Mouse (Mus musculus): ENCODE data around the gene Eif4a3. TPM values are rescaled to one million over a fixed set of nuclear protein-coding genes. Genes with fewer than 3 reads are reported as not detected.

The Eif4a3 gene
- total and polyA plus RNA-seq, 3 experiments, result 427 to 608 (median 521) TPM

GRCm38 (mm10) chr11:119330592-119330991 is 30.7 kb upstream of the Eif4a3 start:
- no peak for DNase-seq (ENCODE audit: low read depth, low spot score)
- Histone ChIP-seq H3K27ac (ENCODE audit: control insufficient read depth, low read depth, low read length) (no peak overlapping the region), H3K4me3 (ENCODE audit: control insufficient read depth in 1 of 2, insufficient read depth in 1 of 2, low read depth in 2 of 2, low read length in 2 of 2) (no peak overlapping the region), H3K4me1 (ENCODE audit: control insufficient read depth in 1 of 2, insufficient read depth in 2 of 2, low read length in 2 of 2) (no peaks in the 10 kb centered on the region), H3K9me3 (replicated peaks; ENCODE audit: insufficient read depth, low read length) (no peaks in the 10 kb centered on the region), H3K79me2 (ENCODE audit: control insufficient read depth, insufficient read depth, low read length, poor library complexity) (no peaks in the 10 kb centered on the region), H3K36me3 (ENCODE audit: control insufficient read depth in 1 of 2, insufficient read depth in 2 of 2, low read length in 2 of 2) (no peaks in the 10 kb centered on the region), H3K27me3 (ENCODE audit: control insufficient read depth in 1 of 2, insufficient read depth in 2 of 2, low read length in 2 of 2) (peaks cover 14 to 15% of the 10 kb centered on the region in 2 experiments), H3K9ac (ENCODE audit: control insufficient read depth, low read depth, low read length, poor library complexity, severe bottlenecking) (no peak overlapping the region)
- TF ChIP-seq MYC (IDR thresholded peaks at IDR 0.05; ENCODE audit: low read depth, low read length) (no peak), ZNF384 (IDR thresholded peaks at IDR 0.05; ENCODE audit: low read depth, low read length) (no peak), MAFK (IDR thresholded peaks at IDR 0.05; ENCODE audit: borderline replicate concordance, low read depth, low read length) (no peak), JUND (IDR thresholded peaks at IDR 0.05; ENCODE audit: low read depth, low read length) (no peak), ZC3H11A (IDR thresholded peaks at IDR 0.05; ENCODE audit: low read depth, low read length) (no peak), CHD1 (IDR thresholded peaks at IDR 0.05; ENCODE audit: low read depth, low read length) (no peak), SMC3 (IDR thresholded peaks at IDR 0.05; ENCODE audit: low read depth, low read length) (no peak), MXI1 (IDR thresholded peaks at IDR 0.05; ENCODE audit: low read depth, low read length) (no peak), MYB (IDR thresholded peaks at IDR 0.05; ENCODE audit: low read depth, low read length) (no peak), NRF1 (IDR thresholded peaks at IDR 0.05; ENCODE audit: insufficient read depth, low read depth, low read length, poor library complexity, severe bottlenecking) (no peak), UBTF (IDR thresholded peaks at IDR 0.05; ENCODE audit: borderline replicate concordance, insufficient read depth, low read depth, low read length) (no peak), ZKSCAN1 (IDR thresholded peaks at IDR 0.05; ENCODE audit: low read depth, low read length) (no peak), POLR2AphosphoS5 (IDR thresholded peaks at IDR 0.05; ENCODE audit: borderline replicate concordance, low read depth, low read length) (no peak), EP300 (IDR thresholded peaks at IDR 0.05; ENCODE audit: low read depth in 1 of 2, low read length in 2 of 2) (no peak), NELFE (IDR thresholded peaks at IDR 0.05; ENCODE audit: low read depth, low read length) (no peak), RAD21 (IDR thresholded peaks at IDR 0.05; ENCODE audit: low read depth, low read length) (no peak), TCF12 (IDR thresholded peaks at IDR 0.05; ENCODE audit: low read depth, low read length) (no peak), E2F4 (IDR thresholded peaks at IDR 0.05; ENCODE audit: borderline replicate concordance, low read depth, low read length) (no peak), POLR2AphosphoS2 (IDR thresholded peaks at IDR 0.05; ENCODE audit: low read length) (no peak), HCFC1 (IDR thresholded peaks at IDR 0.05; ENCODE audit: low read depth, low read length) (no peak)

GRCm38 (mm10) chr11:119325068-119325467 is 25.2 kb upstream of the Eif4a3 start:
- Histone ChIP-seq H3K9me3 (replicated peaks; ENCODE audit: insufficient read depth, low read length) (no peaks in the 10 kb centered on the region), H3K27ac (ENCODE audit: control insufficient read depth, low read depth, low read length) (no peak overlapping the region), H3K36me3 (ENCODE audit: control insufficient read depth in 1 of 2, insufficient read depth in 2 of 2, low read length in 2 of 2) (no peaks in the 10 kb centered on the region), H3K4me3 (ENCODE audit: control insufficient read depth in 1 of 2, insufficient read depth in 1 of 2, low read depth in 2 of 2, low read length in 2 of 2) (no peak overlapping the region), H3K4me1 (ENCODE audit: control insufficient read depth in 1 of 2, insufficient read depth in 2 of 2, low read length in 2 of 2) (no peaks in the 10 kb centered on the region), H3K27me3 (ENCODE audit: control insufficient read depth in 1 of 2, insufficient read depth in 2 of 2, low read length in 2 of 2) (peaks cover 3 to 5% of the 10 kb centered on the region in 2 experiments; a peak in 3 of 4 replicates), H3K9ac (ENCODE audit: control insufficient read depth, low read depth, low read length, poor library complexity, severe bottlenecking) (no peak overlapping the region), H3K79me2 (ENCODE audit: control insufficient read depth, insufficient read depth, low read length, poor library complexity) (no peaks in the 10 kb centered on the region)
- DNase-seq (ENCODE audit: low read depth, low spot score), result peak; percentile 43
- TF ChIP-seq SMC3 (IDR thresholded peaks at IDR 0.05; ENCODE audit: low read depth, low read length), result peak; percentile 34
- TF ChIP-seq KAT2A (conservative IDR thresholded peaks at IDR 0.05; ENCODE audit: low read depth, low read length), result no peak
- peak; percentile 59 to 74 (median 63) for TF ChIP-seq CTCF (IDR thresholded peaks at IDR 0.05 in 2 of 3, conservative IDR thresholded peaks at IDR 0.05 in 1 of 3; ENCODE audit: control insufficient read depth in 1 of 3, insufficient read depth in 1 of 3, low read depth in 2 of 3, low read length in 3 of 3, poor library complexity in 1 of 3, severe bottlenecking in 1 of 3)
- TF ChIP-seq RAD21 (IDR thresholded peaks at IDR 0.05; ENCODE audit: low read depth, low read length), result peak; percentile 40
